Mouse (Mus musculus) lung, embryonic 14.5 days (tissue): ENCODE measurements around the gene Selenow. TPM values are rescaled to one million over a fixed set of nuclear protein-coding genes. Genes with fewer than 3 reads are reported as not detected.

Source experiments
- ATAC-seq: fragments of 200-750 bp; cut with Nextera tagmentation; 2 replicates; pipeline ENCODE4 v1.8.0; 2017; ENCODE audit warnings: mild to moderate bottlenecking, moderate TSS enrichment, moderate library complexity; ENCODE audit not compliant: insufficient read depth
- DNase-seq: peaks from one replicate; pipeline ENCODE4 v3.0.0-alpha.2; 2015
- H3K27ac ChIP-seq: fragments of 300-500 bp; sonication (generic); 2 replicates; pipeline ENCODE4 v1.5.1; 2014; ENCODE audit warnings: low read depth, mild to moderate bottlenecking, moderate library complexity
- H3K27me3 ChIP-seq: fragments of 300-500 bp; sonication (generic); 2 replicates; pipeline ENCODE4 v1.6.1; 2014; ENCODE audit warnings: low read length, control low read depth; ENCODE audit not compliant: insufficient read depth
- H3K36me3 ChIP-seq: fragments of 300-500 bp; sonication (generic); 2 replicates; pipeline ENCODE4 v1.6.1; 2014; ENCODE audit warnings: control low read depth; ENCODE audit not compliant: insufficient read depth
- H3K4me1 ChIP-seq: fragments of 300-500 bp; sonication (generic); 2 replicates; pipeline ENCODE4 v1.6.1; 2014; ENCODE audit warnings: antibody characterized with exemption, control low read depth; ENCODE audit not compliant: insufficient read depth
- H3K4me2 ChIP-seq: fragments of 300-500 bp; sonication (generic); 2 replicates; pipeline ENCODE4 v1.6.1; 2014; ENCODE audit warnings: mild to moderate bottlenecking
- H3K4me3 ChIP-seq: fragments of 300-500 bp; sonication (generic); 2 replicates; pipeline ENCODE4 v1.5.1; 2014; ENCODE audit warnings: low read depth, low read length
- H3K9ac ChIP-seq: fragments of 300-500 bp; sonication (generic); 2 replicates; pipeline ENCODE4 v1.6.1; 2014
- H3K9me3 ChIP-seq: fragments of 300-500 bp; sonication (generic); 2 replicates; pipeline ENCODE4 v1.6.1; 2016; ENCODE audit warnings: low read depth, low read length, control low read depth
- CTCF ChIP-seq: IDR thresholded peaks from 2 replicates; pipeline ENCODE4 v1.5.1; 2016; ENCODE audit warnings: antibody characterized with exemption, low read depth
- WGBS: fragments of 180-500 bp; shearing (Covaris S2); extraction: QIAGEN DNeasy Blood & Tissue Kit; methylation state at CpG from one replicate; pipeline ENCODE4 v1.1.7; 2014; 5-methylcytosine and 5-hydroxymethylcytosine counted together
- polyA plus RNA-seq: library from polyadenylated mRNA; unstranded; fragments of >200 nt; fragmentation: Nextera tagmentation; extraction: Ambion mirVana; gene quantifications from 2 replicates; pipeline ENCODE4 v1.2.1, GENCODE M21; 2014

Selenow gene
- polyA plus RNA-seq, 1 experiment from 2014 or later = 909 TPM

DNA sequence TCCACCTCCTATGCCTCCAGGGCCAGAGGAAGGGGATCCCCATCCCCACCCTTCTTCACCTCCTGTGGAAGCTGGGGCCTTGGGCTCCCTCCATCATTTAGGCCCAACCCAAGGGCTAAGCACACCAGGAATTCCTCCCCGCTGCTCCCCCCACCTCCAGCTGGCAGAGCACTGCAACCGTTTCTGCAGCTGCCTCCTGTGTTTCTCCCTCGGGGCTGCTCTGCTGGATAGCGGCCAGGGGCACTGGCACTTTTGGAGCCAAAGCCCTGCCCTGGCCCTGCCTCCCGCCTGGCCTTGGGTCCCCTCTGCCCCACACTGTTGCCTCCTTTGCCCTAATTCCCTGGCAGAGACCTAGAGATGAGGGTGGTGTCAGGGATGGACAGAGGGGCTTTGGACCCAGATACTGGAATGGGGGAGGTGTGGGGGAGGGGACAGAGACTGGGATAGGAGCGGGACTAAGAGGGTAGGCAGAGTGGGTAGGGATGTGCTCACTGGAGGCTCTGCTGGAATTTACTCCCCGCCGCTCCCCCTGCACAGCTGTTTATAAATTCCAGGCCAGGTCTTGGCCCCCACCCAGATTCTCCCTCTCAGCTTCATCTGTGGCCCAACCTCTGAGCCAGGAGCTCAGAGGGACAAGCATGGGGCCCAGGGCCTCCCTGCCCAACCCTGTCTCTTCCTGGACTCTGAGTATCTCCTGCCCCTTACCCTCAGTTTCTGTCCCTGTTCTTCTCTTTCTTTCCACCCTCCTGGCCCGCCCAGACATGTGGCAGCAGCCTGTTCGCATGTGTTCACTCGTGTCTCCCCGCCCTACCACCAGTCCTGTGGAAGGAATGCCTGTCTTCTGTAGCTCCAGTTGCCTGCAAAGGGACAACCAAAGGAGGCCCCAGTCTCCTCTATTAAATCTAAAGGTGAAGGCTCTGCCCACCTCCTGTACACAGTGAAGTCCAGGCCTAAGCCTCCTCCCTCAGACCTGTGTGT is 40.4 kb upstream of the Selenow start:
- Histone ChIP-seq H3K36me3 (peaks cover 38% of the 10 kb centered on the region), H3K27ac (peak overlapping the region; percentile 78), H3K4me2 (peak overlapping the region; percentile 57), H3K9ac (peak overlapping the region; percentile 26; the same call in 1 of the 2 replicates), H3K9me3 (no peaks in the 10 kb centered on the region), H3K27me3 (no peaks in the 10 kb centered on the region), H3K4me3 (peak overlapping the region; percentile 8; the same call in 1 of the 2 replicates), H3K4me1 (peaks cover 25% of the 10 kb centered on the region)
- 14% methylated on average over 12 of the region's 12 CpGs for WGBS
- TF ChIP-seq CTCF = no peak
- ATAC-seq = peak; percentile 85
- peak; percentile 93 for DNase-seq

DNA sequence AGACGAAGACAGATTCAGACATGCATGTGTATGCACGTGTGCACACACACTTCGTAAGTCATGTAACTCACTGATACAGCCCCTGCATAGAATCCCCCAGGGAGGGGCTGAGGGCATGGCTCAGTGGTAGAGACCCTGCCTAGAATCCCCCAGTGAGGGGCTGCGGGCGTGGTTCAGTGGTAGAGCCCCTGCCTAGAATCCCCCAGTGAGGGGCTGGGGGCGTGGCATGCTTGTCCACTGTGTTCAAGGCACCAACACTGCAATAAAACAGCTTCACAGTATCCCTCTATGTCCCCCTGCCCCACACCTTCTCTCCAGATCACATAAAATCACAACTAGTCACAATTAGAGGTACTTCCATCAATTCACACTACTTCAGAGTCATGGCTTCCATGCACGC is 39.6 kb upstream of the Selenow start:
- WGBS = 72% methylated on average over 7 of the region's 7 CpGs
- H3K36me3 ChIP-seq = peaks cover 46% of the 10 kb centered on the region
- peak overlapping the region; percentile 57 for H3K4me2 ChIP-seq
- no peak overlapping the region for H3K4me3 ChIP-seq
- H3K27me3 ChIP-seq = no peaks in the 10 kb centered on the region
- no peak for TF ChIP-seq CTCF
- ATAC-seq = peak; percentile 2; the same call in 1 of the 2 replicates
- peak overlapping the region; percentile 78 for H3K27ac ChIP-seq
- no peak for DNase-seq
- no peaks in the 10 kb centered on the region for H3K9me3 ChIP-seq
- peaks cover 25% of the 10 kb centered on the region for H3K4me1 ChIP-seq
- no peak overlapping the region for H3K9ac ChIP-seq

DNA sequence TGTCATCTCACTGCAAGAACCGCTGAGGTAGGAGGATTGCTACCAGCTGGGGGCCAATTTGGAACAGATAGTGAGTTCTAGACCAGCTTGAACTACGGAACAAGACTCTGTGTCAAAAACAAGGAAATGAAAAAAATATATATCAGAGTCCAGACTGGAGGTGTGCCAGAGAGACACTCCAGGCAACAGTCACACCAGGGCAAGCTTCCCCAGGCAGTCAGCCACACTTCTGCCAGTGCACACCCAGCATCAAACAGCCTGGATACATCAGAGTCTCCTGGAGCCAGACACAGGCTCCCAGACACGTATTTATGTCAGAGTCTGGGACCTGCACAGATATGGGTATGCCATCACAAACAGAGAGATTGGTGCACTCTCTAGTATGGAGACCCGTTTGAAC is 39.0 kb upstream of the Selenow start:
- Histone ChIP-seq H3K9ac (no peak overlapping the region), H3K4me1 (peaks cover 25% of the 10 kb centered on the region), H3K4me3 (no peak overlapping the region), H3K9me3 (no peaks in the 10 kb centered on the region), H3K27ac (peak overlapping the region; percentile 78), H3K4me2 (peak overlapping the region; percentile 57; the same call in 1 of the 2 replicates), H3K27me3 (no peaks in the 10 kb centered on the region), H3K36me3 (peaks cover 52% of the 10 kb centered on the region)
- WGBS = 38% methylated on average over 4 of the region's 4 CpGs
- TF ChIP-seq CTCF = no peak
- ATAC-seq (no peak), DNase-seq (peak; percentile 54)

DNA sequence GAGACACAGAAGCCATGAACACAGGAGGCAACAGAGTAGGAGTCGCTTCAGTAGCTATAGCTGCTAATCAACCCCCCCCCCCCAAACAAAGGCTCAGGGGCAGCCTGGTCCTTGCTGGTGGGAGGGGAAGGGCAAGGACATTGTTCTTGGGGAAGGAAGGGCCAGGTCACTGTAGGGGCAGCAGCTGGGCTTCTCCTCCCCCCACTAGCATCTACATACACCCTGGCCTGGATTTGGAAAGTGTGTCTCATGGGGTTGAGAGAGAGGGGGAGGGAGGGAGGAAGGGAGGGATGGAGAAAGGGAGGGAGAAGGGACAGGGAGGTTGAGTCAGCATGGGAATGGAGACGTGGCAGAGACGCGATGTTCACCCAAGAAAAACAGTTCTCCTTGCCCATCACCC is 38.5 kb upstream of the Selenow start:
- Histone ChIP-seq H3K36me3 (peaks cover 57% of the 10 kb centered on the region), H3K9ac (no peak overlapping the region), H3K9me3 (no peaks in the 10 kb centered on the region), H3K4me3 (no peak overlapping the region), H3K27ac (peak overlapping the region; percentile 78; the same call in 1 of the 2 replicates), H3K27me3 (no peaks in the 10 kb centered on the region), H3K4me1 (peaks cover 25% of the 10 kb centered on the region), H3K4me2 (no peak overlapping the region)
- ATAC-seq (no peak), DNase-seq (no peak)
- 35% methylated on average over 4 of the region's 4 CpGs for WGBS
- TF ChIP-seq CTCF = no peak

DNA sequence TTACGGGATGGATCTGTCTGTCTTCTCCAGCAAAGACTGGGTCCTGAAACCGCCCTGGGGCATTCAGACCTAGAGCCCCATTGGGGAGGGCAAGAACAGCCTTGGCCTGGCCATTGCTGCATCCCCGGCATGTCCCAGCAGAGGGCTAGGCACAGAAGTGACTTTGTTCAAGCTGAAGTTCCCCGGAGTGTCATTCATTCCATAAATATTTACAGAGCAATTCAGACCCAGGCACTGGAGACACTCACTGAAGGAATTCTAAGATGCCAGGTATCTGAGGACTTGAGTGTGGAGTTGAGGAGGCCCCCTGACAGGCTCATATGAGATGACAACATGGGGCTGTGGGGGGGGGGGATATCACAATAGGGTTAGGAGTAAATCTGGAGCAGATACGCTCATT is 33.9 kb upstream of the Selenow start:
- DNase-seq (peak; percentile 67), ATAC-seq (peak; percentile 33; the same call in 1 of the 2 replicates)
- 42% methylated on average over 5 of the region's 5 CpGs for WGBS
- Histone ChIP-seq H3K4me2 (peak overlapping the region; percentile 8; the same call in 1 of the 2 replicates), H3K4me3 (no peak overlapping the region), H3K27me3 (no peaks in the 10 kb centered on the region), H3K36me3 (peaks cover 90% of the 10 kb centered on the region), H3K9ac (no peak overlapping the region), H3K27ac (peak overlapping the region; percentile 75), H3K4me1 (0 out of 2 replicates have a peak, but pooled peaks cover 2% of the 10 kb centered on the region), H3K9me3 (no peaks in the 10 kb centered on the region)
- TF ChIP-seq CTCF = peak; percentile 39

DNA sequence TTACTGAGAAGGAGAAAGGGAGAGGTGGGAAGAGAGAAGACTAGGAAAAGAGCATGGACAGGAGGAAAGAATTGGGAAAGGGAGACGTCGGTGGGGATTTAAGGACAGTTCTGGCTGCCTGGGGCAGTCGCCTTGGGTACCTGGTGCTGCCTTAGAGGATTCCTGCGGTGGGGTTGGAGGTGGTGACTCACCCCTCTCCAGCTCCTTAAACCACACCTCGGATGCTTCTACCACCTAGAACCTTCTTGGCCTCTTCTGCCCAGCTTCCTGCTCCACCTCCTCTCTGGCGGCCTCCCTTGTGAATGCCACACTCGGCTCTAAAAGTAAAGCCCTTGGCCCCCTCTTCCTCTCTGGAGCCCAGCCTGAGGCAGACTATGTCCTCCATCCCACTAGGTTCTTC is 33.3 kb upstream of the Selenow start:
- 14% methylated on average over 7 of the region's 7 CpGs for WGBS
- Histone ChIP-seq H3K36me3 (peaks cover 94% of the 10 kb centered on the region), H3K4me1 (no peaks in the 10 kb centered on the region), H3K27ac (peak overlapping the region; percentile 75), H3K9ac (no peak overlapping the region; the same call in 1 of the 2 replicates), H3K4me3 (no peak overlapping the region; the same call in 1 of the 2 replicates), H3K27me3 (no peaks in the 10 kb centered on the region), H3K9me3 (no peaks in the 10 kb centered on the region), H3K4me2 (peak overlapping the region; percentile 51)
- DNase-seq (peak; percentile 55), ATAC-seq (peak; percentile 56; the same call in 1 of the 2 replicates)
- no peak for TF ChIP-seq CTCF

DNA sequence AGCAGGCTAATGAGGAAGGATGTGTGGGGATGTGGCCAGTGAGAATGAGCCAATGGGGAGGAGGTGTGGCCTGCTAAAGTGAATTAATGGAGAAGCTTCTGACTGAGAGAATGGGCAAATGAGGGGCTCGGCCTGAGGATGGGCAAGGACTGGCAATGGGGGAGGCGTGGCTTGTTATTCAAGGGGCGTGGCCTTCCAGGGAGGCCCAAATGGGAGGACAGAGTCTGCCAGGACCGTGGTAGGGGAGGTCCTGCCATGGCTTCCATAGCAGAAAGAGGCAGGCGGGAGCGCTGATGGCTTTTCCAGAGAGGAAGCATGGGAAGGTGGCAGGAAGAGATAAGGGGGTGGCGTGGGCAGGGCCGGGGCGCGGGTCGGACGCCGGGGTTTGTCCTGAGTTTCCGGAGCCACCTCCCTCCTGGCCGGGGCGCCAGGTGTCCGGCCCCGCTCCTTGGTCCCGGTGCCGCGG is 32.8 kb upstream of the Selenow start:
- Histone ChIP-seq H3K4me1 (no peaks in the 10 kb centered on the region), H3K9me3 (no peaks in the 10 kb centered on the region), H3K9ac (no peak overlapping the region; the same call in 1 of the 2 replicates), H3K27ac (peak overlapping the region; percentile 75), H3K36me3 (peaks cover 94% of the 10 kb centered on the region), H3K27me3 (no peaks in the 10 kb centered on the region), H3K4me3 (peak overlapping the region; percentile 19; the same call in 1 of the 2 replicates), H3K4me2 (peak overlapping the region; percentile 51)
- ATAC-seq (peak; percentile 55), DNase-seq (peak; percentile 81)
- 10% methylated on average over 21 of the region's 21 CpGs for WGBS
- TF ChIP-seq CTCF = no peak
